Comparison of ENCODE assay signal across 9 mouse cellular contexts in genomic region chr8:84001281-84002000, GRCm38 (mm10). TPM values are rescaled to one million over a fixed set of nuclear protein-coding genes. Genes with fewer than 3 reads are reported as not detected.
DNase-seq lines count a peak whose midpoint lies in the region; ATAC-seq and TF ChIP-seq lines count a peak whose summit lies in the region.
"Had no signal": no experiment of that assay in that cellular context is flagged by ENCODE, and none has a peak within 500 bp of the region (broad histone marks: within the 10 kb centered on the region; RNA-seq: fewer than 3 reads in every experiment).

TSS of gene 1700067K01Rik (plus strand) at chr8:84001502.

- WGBS in intestine, embryonic 16.5 days: 50% methylated on average over 61 of the region's 61 CpGs
- 62% methylated on average over 61 of the region's 61 CpGs for WGBS in intestine, postnatal 0 days
- 21% methylated on average over 57 of the region's 61 CpGs for WGBS in embryonic facial prominence, embryonic 11.5 days
- WGBS in hindbrain, embryonic 13.5 days: 18% methylated on average over 61 of the region's 61 CpGs

- H3ac ChIP-seq in myocyte (ENCODE audit: control insufficient read depth, insufficient read length): no peak within 1 kb of the TSS

- no peak for TF ChIP-seq POLR2A in myocyte (IDR thresholded peaks at IDR 0.05; ENCODE audit: insufficient read length, low read depth)

- DNase-seq in embryonic facial prominence, embryonic 11.5 days (ENCODE audit: low spot score): no peak
- no peak for DNase-seq in MN1 (ENCODE audit: low spot score)
- no peak for DNase-seq in urinary bladder, postnatal 10 days (ENCODE audit: low spot score)
- no peak for DNase-seq in frontal cortex, postnatal 25 days (ENCODE audit: low spot score in 2 of 2)

- no peak within 1 kb of the TSS for H3K9ac ChIP-seq in intestine, embryonic 16.5 days (ENCODE audit: low read depth, low read length)
- H3K9ac ChIP-seq in intestine, postnatal 0 days (ENCODE audit: low read depth, low read length): no peak within 1 kb of the TSS
- 0 out of 2 replicates have a peak within 1 kb of the TSS, but pooled peaks have one; percentile 33 for H3K9ac ChIP-seq in embryonic facial prominence, embryonic 11.5 days (replicated peaks; ENCODE audit: low read length)
- H3K9ac ChIP-seq in hindbrain, embryonic 13.5 days: peak within 1 kb of the TSS; percentile 35

- peak within 1 kb of the TSS; percentile 19; the same call in 1 of the 2 replicates for H3K4me2 ChIP-seq in intestine, embryonic 16.5 days (ENCODE audit: low read depth, low read length)
- H3K4me2 ChIP-seq in intestine, postnatal 0 days (replicated peaks; ENCODE audit: low read depth): no peak within 1 kb of the TSS
- peak within 1 kb of the TSS; percentile 26; the same call in 1 of the 2 replicates for H3K4me2 ChIP-seq in embryonic facial prominence, embryonic 11.5 days (ENCODE audit: low read depth, low read length)
- H3K4me2 ChIP-seq in hindbrain, embryonic 13.5 days: peak within 1 kb of the TSS; percentile 33
- H3K4me2 ChIP-seq in myocyte (ENCODE audit: low read depth): no peak within 1 kb of the TSS

- no peaks in the 10 kb centered on the region for H3K36me3 ChIP-seq in intestine, embryonic 16.5 days (ENCODE audit: control insufficient read depth, insufficient read depth, low read length)
- H3K36me3 ChIP-seq in intestine, postnatal 0 days (ENCODE audit: control insufficient read depth, insufficient read depth): peaks cover 6% of the 10 kb centered on the region; the same call in 1 of the 2 replicates
- no peaks in the 10 kb centered on the region; the same call in 1 of the 2 replicates for H3K36me3 ChIP-seq in embryonic facial prominence, embryonic 11.5 days (replicated peaks; ENCODE audit: control insufficient read depth, insufficient read depth, low read depth, low read length)
- peaks cover 10% of the 10 kb centered on the region for H3K36me3 ChIP-seq in hindbrain, embryonic 13.5 days
- H3K36me3 ChIP-seq in myocyte (ENCODE audit: control insufficient read depth, insufficient read depth): no peaks in the 10 kb centered on the region

- no peaks in the 10 kb centered on the region for H3K27me3 ChIP-seq in intestine, embryonic 16.5 days (replicated peaks; ENCODE audit: control insufficient read depth, insufficient read depth, low read length)
- H3K27me3 ChIP-seq in intestine, postnatal 0 days (replicated peaks; ENCODE audit: control insufficient read depth, insufficient read depth, low read length): no peaks in the 10 kb centered on the region
- no peaks in the 10 kb centered on the region; the same call in 1 of the 2 replicates for H3K27me3 ChIP-seq in embryonic facial prominence, embryonic 11.5 days (ENCODE audit: control insufficient read depth, insufficient read depth, low read length)
- peaks cover 31% of the 10 kb centered on the region for H3K27me3 ChIP-seq in hindbrain, embryonic 13.5 days
- H3K27me3 ChIP-seq in myocyte (ENCODE audit: control insufficient read depth, insufficient read depth, insufficient read length): no peaks in the 10 kb centered on the region
- H3K27me3 ChIP-seq: Patski had no signal

- no peak within 1 kb of the TSS for H3K4me3 ChIP-seq in intestine, embryonic 16.5 days (ENCODE audit: low read length)
- H3K4me3 ChIP-seq in intestine, postnatal 0 days (ENCODE audit: low read depth, low read length): no peak within 1 kb of the TSS
- H3K4me3 ChIP-seq in embryonic facial prominence, embryonic 11.5 days (ENCODE audit: low read depth, low read length): peak within 1 kb of the TSS; percentile 13; the same call in 1 of the 2 replicates
- H3K4me3 ChIP-seq in hindbrain, embryonic 13.5 days: peak within 1 kb of the TSS; percentile 17
- H3K4me3 ChIP-seq in myocyte: no peak within 1 kb of the TSS

- peaks cover 36% of the 10 kb centered on the region for H3K4me1 ChIP-seq in intestine, embryonic 16.5 days (ENCODE audit: control insufficient read depth, insufficient read depth, low read length)
- peaks cover 4% of the 10 kb centered on the region; the same call in 1 of the 2 replicates for H3K4me1 ChIP-seq in intestine, postnatal 0 days (replicated peaks; ENCODE audit: control insufficient read depth, insufficient read depth, low read length)
- H3K4me1 ChIP-seq in embryonic facial prominence, embryonic 11.5 days (ENCODE audit: control insufficient read depth, insufficient read depth, low read length): peaks cover 6% of the 10 kb centered on the region
- H3K4me1 ChIP-seq in hindbrain, embryonic 13.5 days (replicated peaks): peaks cover 45% of the 10 kb centered on the region

- no peak for TF ChIP-seq CTCF in intestine, postnatal 0 days (IDR thresholded peaks at IDR 0.05; ENCODE audit: low read depth)

- no peaks in the 10 kb centered on the region for H3K9me3 ChIP-seq in intestine, embryonic 16.5 days (ENCODE audit: control insufficient read depth, low read length)
- no peaks in the 10 kb centered on the region for H3K9me3 ChIP-seq in intestine, postnatal 0 days (ENCODE audit: control insufficient read depth)
- H3K9me3 ChIP-seq in embryonic facial prominence, embryonic 11.5 days (replicated peaks; ENCODE audit: control insufficient read depth, low read length): no peaks in the 10 kb centered on the region
- H3K9me3 ChIP-seq in hindbrain, embryonic 13.5 days: no peaks in the 10 kb centered on the region

- no peak for ATAC-seq in intestine, embryonic 16.5 days
- no peak for ATAC-seq in intestine, postnatal 0 days
- no peak for ATAC-seq in embryonic facial prominence, embryonic 11.5 days (replicated peaks; ENCODE audit: insufficient number of reproducible peaks, low FRiP score, low TSS enrichment, low read depth)
- ATAC-seq in hindbrain, embryonic 13.5 days (ENCODE audit: low FRiP score): no peak
- ATAC-seq: Patski had no signal

- no peak within 1 kb of the TSS for H3K27ac ChIP-seq in intestine, embryonic 16.5 days (ENCODE audit: low read length)
- H3K27ac ChIP-seq in intestine, postnatal 0 days (ENCODE audit: low read depth, low read length): no peak within 1 kb of the TSS
- no peak within 1 kb of the TSS for H3K27ac ChIP-seq in embryonic facial prominence, embryonic 11.5 days (replicated peaks; ENCODE audit: low read depth, low read length)
- H3K27ac ChIP-seq in hindbrain, embryonic 13.5 days: no peak within 1 kb of the TSS

- no peaks in the 10 kb centered on the region for H3K79me2 ChIP-seq in myocyte (ENCODE audit: control insufficient read depth, insufficient read depth)

TF ChIP-seq in myocyte, 11 proteins besides CTCF, POLR2A, EP300 and RAD21:
- TF ChIP-seq MYOG (IDR thresholded peaks at IDR 0.05; ENCODE audit: control insufficient read depth in 1 of 3, insufficient read depth in 1 of 3, insufficient read length in 2 of 3, low read depth in 2 of 3) (no peak), MYOD1 (IDR thresholded peaks at IDR 0.05; ENCODE audit: control insufficient read depth in 1 of 3, insufficient read length in 2 of 3, low read depth in 2 of 3) (no peak), TCF12 (IDR thresholded peaks at IDR 0.05; ENCODE audit: insufficient read depth, poor library complexity, severe bottlenecking) (no peak), MAX (IDR thresholded peaks at IDR 0.05; ENCODE audit: low read depth) (no peak), SRF (IDR thresholded peaks at IDR 0.05; ENCODE audit: control insufficient read depth, insufficient read length, low read depth) (no peak), POLR2AphosphoS2 (IDR thresholded peaks at IDR 0.05; ENCODE audit: insufficient read length, low read depth) (peak; percentile 51), CEBPB (IDR thresholded peaks at IDR 0.05; ENCODE audit: insufficient read depth, poor library complexity, severe bottlenecking) (no peak), TCF3 (IDR thresholded peaks at IDR 0.05; ENCODE audit: insufficient read length, low read depth) (no peak), REST (IDR thresholded peaks at IDR 0.05; ENCODE audit: insufficient read depth, insufficient read length) (no peak)

RNA-seq across cellular contexts. Expression of gene 1700067K01Rik, which starts in this region (rescaled TPM):
- polyA plus RNA-seq in intestine, embryonic 16.5 days (2015; fragmentation: Nextera tagmentation; extraction: Ambion mirVana): 0.66 and 0.84 TPM in 2 replicates
- 0.68 and 0.86 TPM in 2 replicates for polyA plus RNA-seq in intestine, postnatal 0 days (2015; fragmentation: Nextera tagmentation; extraction: Ambion mirVana)
- 0.29 and 0.85 TPM in 2 replicates for polyA plus RNA-seq in embryonic facial prominence, embryonic 11.5 days (2014; fragmentation: Nextera tagmentation; extraction: Ambion mirVana)
- 0.65 and 0.71 TPM in 2 replicates for polyA plus RNA-seq in hindbrain, embryonic 13.5 days (2015; fragmentation: Nextera tagmentation; extraction: Ambion mirVana)
- polyA plus RNA-seq in myocyte (2012; fragmentation: generic; extraction: Trizol): 0.29 TPM

Comparison
In these comparisons a context has a peak if more than half of its experiments do, and no peak if none do; other contexts are left out.
1. H3K4me2 ChIP-seq: peak in intestine, embryonic 16.5 days (single experiment), embryonic facial prominence, embryonic 11.5 days (single experiment) and hindbrain, embryonic 13.5 days (single experiment); none in intestine, postnatal 0 days (single experiment) and myocyte (single experiment).
2. H3K4me3 ChIP-seq: peak in embryonic facial prominence, embryonic 11.5 days (single experiment) and hindbrain, embryonic 13.5 days (single experiment); none in intestine, embryonic 16.5 days (single experiment), intestine, postnatal 0 days (single experiment) and myocyte (single experiment).
3. H3K9ac ChIP-seq: peak in embryonic facial prominence, embryonic 11.5 days (single experiment) and hindbrain, embryonic 13.5 days (single experiment); none in intestine, embryonic 16.5 days (single experiment) and intestine, postnatal 0 days (single experiment).